Comparison of ENCODE assay signal across 8 mouse cellular contexts in the genomic region with DNA sequence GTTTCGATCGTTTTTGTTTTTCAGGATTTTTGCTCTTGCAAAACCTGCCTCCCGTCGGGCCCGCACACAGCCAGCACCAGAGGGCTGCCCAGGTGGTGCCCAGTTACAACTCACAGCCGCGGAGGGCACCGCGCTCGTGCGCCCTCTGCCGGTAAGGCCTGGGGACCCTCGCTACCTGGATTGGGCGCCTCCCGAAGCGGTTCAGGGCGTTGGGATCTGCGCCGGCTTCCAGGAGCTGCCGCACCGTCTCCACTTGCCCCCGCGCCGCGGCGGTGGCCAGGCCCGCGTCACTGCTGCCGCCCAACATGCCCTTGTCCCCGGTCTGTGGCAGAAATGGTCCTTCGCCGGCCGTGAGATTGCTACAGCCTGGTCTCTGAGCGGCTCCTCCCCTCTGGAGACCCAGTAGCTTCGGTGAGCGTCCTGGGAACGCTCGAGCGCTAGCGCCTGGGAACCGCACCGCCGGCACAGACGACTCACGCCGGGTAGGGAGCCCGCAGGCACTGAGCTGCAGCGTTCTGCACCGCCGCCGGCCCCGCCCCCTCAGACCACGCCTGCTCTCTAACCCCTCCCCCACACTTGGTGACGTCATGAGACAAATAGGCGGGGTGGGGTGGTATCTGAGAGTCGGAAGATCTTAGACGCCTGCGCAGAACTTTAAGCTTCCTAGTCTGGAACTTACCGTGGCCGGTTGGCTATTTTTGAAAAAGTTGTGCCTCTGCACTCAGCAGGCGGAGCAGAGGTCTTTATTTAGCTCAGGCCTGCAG. TPM values are rescaled to one million over a fixed set of nuclear protein-coding genes. Genes with fewer than 3 reads are reported as not detected.
DNase-seq lines count a peak whose midpoint lies in the region; ATAC-seq and TF ChIP-seq lines count a peak whose summit lies in the region.

A gene (minus strand): TSS at position 549 of the 764 bp plus-strand sequence.

- no peak for TF ChIP-seq POLR2A in cortical plate, adult 2 months (IDR thresholded peaks at IDR 0.05; ENCODE audit: extremely low read depth, insufficient read depth, low read length)

- intact Hi-C loops in gastrocnemius, adult 2 months (cut with DNase I), result no loop called here

- no peak within 1 kb of the TSS for H3K9ac ChIP-seq in hindbrain, embryonic 15.5 days

- no peaks in the 10 kb centered on the region for H3K9me3 ChIP-seq in hindbrain, embryonic 15.5 days

- no peaks in the 10 kb centered on the region for H3K36me3 ChIP-seq in hindbrain, embryonic 15.5 days

- DNase-seq in adipocyte (ENCODE audit: low spot score), result peak; percentile 98
- DNase-seq in gastrocnemius, adult 2 months, result peak; percentile 95
- peak; percentile 66 to 70 for DNase-seq in layer of hippocampus, postnatal 36 days
- peak; percentile 93 for DNase-seq in lung, postnatal 25 days (ENCODE audit: low spot score)
- DNase-seq in retina, postnatal 1 day, result peak; percentile 90
- DNase-seq in thymus, postnatal 4 days, result peak; percentile 84

- no peaks in the 10 kb centered on the region for H3K4me1 ChIP-seq in cortical plate, adult 2 months (ENCODE audit: control insufficient read depth, insufficient read depth, low read length)
- peaks cover 7% of the 10 kb centered on the region for H3K4me1 ChIP-seq in hindbrain, embryonic 15.5 days (replicated peaks)

- peaks cover 87% of the 10 kb centered on the region for H3K27me3 ChIP-seq in hindbrain, embryonic 15.5 days

- H3K4me3 ChIP-seq in cortical plate, adult 2 months (ENCODE audit: insufficient read depth, low read length), result peak within 1 kb of the TSS; percentile 26
- H3K4me3 ChIP-seq in gastrocnemius, adult 2 months, result peak within 1 kb of the TSS; percentile 97
- H3K4me3 ChIP-seq in hindbrain, embryonic 15.5 days, result peak within 1 kb of the TSS; percentile 41

- peak within 1 kb of the TSS; percentile 40; the same call in 1 of the 2 replicates for H3K27ac ChIP-seq in cortical plate, adult 2 months (ENCODE audit: insufficient read depth, low read length)
- peak within 1 kb of the TSS; percentile 91 for H3K27ac ChIP-seq in gastrocnemius, adult 2 months
- H3K27ac ChIP-seq in hindbrain, embryonic 15.5 days (replicated peaks), result no peak within 1 kb of the TSS

- H3K4me2 ChIP-seq in hindbrain, embryonic 15.5 days, result peak within 1 kb of the TSS; percentile 80

- peak; percentile 91 for ATAC-seq in hindbrain, embryonic 15.5 days (ENCODE audit: low FRiP score, low read depth)

- 0 out of 2 replicates have a peak, but pooled peaks have one; percentile 18 for TF ChIP-seq CTCF in cortical plate, adult 2 months (IDR thresholded peaks at IDR 0.05; ENCODE audit: extremely low read depth, insufficient read depth, low read length)
- TF ChIP-seq CTCF in gastrocnemius, adult 2 months (IDR thresholded peaks at IDR 0.05), result peak; percentile 94

- whole genome bisulfite sequencing in hindbrain, embryonic 15.5 days, result under 1% methylated on average over 61 of the region's 61 CpGs

RNA-seq across cellular contexts. Expression of the gene that starts here (rescaled TPM):
- polyA plus RNA-seq in cortical plate, adult 2 months (2012; rRNA removed), result 1.2 and 1.6 TPM in 2 replicates
- under 1 TPM; 0.74 to 0.92 TPM for total RNA-seq in gastrocnemius, adult 2 months (2021)
- 1.0 and 1.5 TPM in 2 replicates for polyA plus RNA-seq in hindbrain, embryonic 15.5 days (2015; fragmentation: Nextera tagmentation; extraction: Ambion mirVana)
- total RNA-seq in layer of hippocampus, postnatal 36 days (2021), result 1 to 10 TPM; 1.4 to 1.7 TPM

Comparison
In these comparisons a context has a peak if more than half of its experiments do, and no peak if none do; other contexts are left out.
1. Peak in DNase-seq, H3K4me3 ChIP-seq and H3K27ac ChIP-seq in gastrocnemius, adult 2 months; RNA of the gene not detected or under 1 TPM.
2. H3K4me3 ChIP-seq: peak in every context shown above with its lines; median percentile 97 in gastrocnemius, adult 2 months; 41 in hindbrain, embryonic 15.5 days; 26 in cortical plate, adult 2 months.